Mouse (Mus musculus) effector memory CD4-positive, alpha-beta T cell, adult 7 months (primary cell): Measurements from ENCODE around the gene Creb3. TPM values are rescaled to one million over a fixed set of nuclear protein-coding genes. Genes with fewer than 3 reads are reported as not detected.

Experiments
- polyA plus RNA-seq: library from polyadenylated mRNA; unstranded; fragments of 100-300 nt; shearing (Covaris generic); gene quantifications from one replicate; pipeline ENCODE4 v1.2.1, GENCODE M21; 2017

The Creb3 gene
- polyA plus RNA-seq: 56.9 TPM

GRCm38 (mm10) chr4:43561997-43562768, at the start of gene Creb3, which contains the start of gene Tln1:
TSS of gene Creb3 (plus strand) at chr4:43562332.
TSS of gene Tln1 (minus strand) at chr4:43562691.

GRCm38 (mm10) chr4:43578376-43579204, 16.5 kb downstream of the Creb3 start, which contains the start of the genes Rgp1 and Gba2:
TSS of gene Rgp1 (plus strand) at chr4:43578715.
TSS of gene Gba2 (minus strand) at chr4:43578873.

GRCm38 (mm10) chr4:43584444-43585416, 22.6 kb downstream of the Creb3 start, which contains the start of gene Msmp:
TSS of gene Msmp (minus strand) at chr4:43584494.

Other genes with a start within 250 kb of the Creb3 start
- 1.3 TPM for gene Rusc2, start 180.4 kb upstream of the Creb3 start, polyA plus RNA-seq
- not detected for gene Fam166b, start 133.2 kb upstream of the Creb3 start, polyA plus RNA-seq
- gene Tesk1, start 120.4 kb upstream of the Creb3 start, polyA plus RNA-seq: 76.2 TPM
- gene Cd72, start 107.7 kb upstream of the Creb3 start, polyA plus RNA-seq: 22.2 TPM
- 259 TPM for gene Sit1, start 78.6 kb upstream of the Creb3 start, polyA plus RNA-seq
- 75.2 TPM for gene Ccdc107, start 69.4 kb upstream of the Creb3 start, polyA plus RNA-seq
- gene Arhgef39, start 62.6 kb upstream of the Creb3 start, polyA plus RNA-seq: 11.4 TPM
- 0.45 TPM for gene Car9, start 55.4 kb upstream of the Creb3 start, polyA plus RNA-seq
- not detected for gene Tpm2, start 38.6 kb upstream of the Creb3 start, polyA plus RNA-seq
- 199 TPM for gene Tln1, start 359 bp downstream of the Creb3 start, polyA plus RNA-seq
- 7.2 TPM for gene Rgp1, start 16.4 kb downstream of the Creb3 start, polyA plus RNA-seq
- gene Gba2, start 16.5 kb downstream of the Creb3 start, polyA plus RNA-seq: 26.1 TPM
- gene Msmp, start 22.2 kb downstream of the Creb3 start, polyA plus RNA-seq: 2.8 TPM
- gene Npr2, start 69.6 kb downstream of the Creb3 start, polyA plus RNA-seq: 0.13 TPM
- not detected for gene Spag8, start 91.3 kb downstream of the Creb3 start, polyA plus RNA-seq
- gene Hint2, start 94.1 kb downstream of the Creb3 start, polyA plus RNA-seq: 54.9 TPM
- 1.4 TPM for gene Tmem8b, start 106.6 kb downstream of the Creb3 start, polyA plus RNA-seq
- gene Fam221b, start 106.8 kb downstream of the Creb3 start, polyA plus RNA-seq: 1.5 TPM
- not detected for gene Olfr70, start 138.5 kb downstream of the Creb3 start, polyA plus RNA-seq
- 0.15 TPM for gene Olfr71, start 147.9 kb downstream of the Creb3 start, polyA plus RNA-seq
- not detected for gene Hrct1, start 164.9 kb downstream of the Creb3 start, polyA plus RNA-seq
- 0.41 TPM for gene Spaar, start 167.7 kb downstream of the Creb3 start, polyA plus RNA-seq
- not detected for gene Olfr159, start 208.7 kb downstream of the Creb3 start, polyA plus RNA-seq